Mouse (Mus musculus) spleen, embryonic (tissue): Measurements from ENCODE around the gene Gm28729.
"Not testable (repeated sequence)": the region's sequence is repeated elsewhere in the genome, so short reads cannot be mapped to it uniquely, and the experiment has no call there.

ENCODE experiments used
- CTCF ChIA-PET: fragments of 350-600 bp; sonication (Branson Sonifier 250); formaldehyde crosslinking; loops from one replicate; lab custom pipeline; 2022; lab: Charles Lee

The Gm28729 gene

DNA sequence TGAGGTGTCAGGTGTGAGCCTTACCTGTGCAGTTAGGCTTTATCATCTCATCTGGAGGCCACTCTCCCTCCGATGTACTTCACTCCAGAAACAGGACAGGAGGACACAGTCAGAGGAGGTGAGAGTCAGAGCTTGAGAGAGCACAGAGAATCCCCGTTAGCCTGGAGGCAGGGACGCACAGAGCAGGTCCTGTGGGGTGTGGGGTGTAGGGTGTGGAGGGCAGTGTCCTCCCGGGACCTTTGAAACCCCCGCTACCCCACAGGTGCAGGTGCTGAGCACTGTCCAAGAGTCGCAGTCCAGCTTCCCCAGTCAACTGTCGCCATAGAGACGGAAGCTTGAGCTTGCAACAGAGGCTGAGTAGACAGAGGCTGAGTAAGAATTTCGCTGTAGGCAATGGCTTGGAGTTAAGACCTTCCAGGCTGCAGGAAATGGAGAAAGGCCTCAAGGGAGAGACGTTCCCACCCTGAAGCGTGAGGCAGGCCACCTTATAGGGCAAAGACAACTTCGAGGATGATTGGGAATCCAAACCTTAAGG lies at the start of gene Gm28729:
Gm28729 (minus strand) TSS at position 293 of the 535 bp plus-strand sequence.
- CTCF ChIA-PET, result no interaction called here

DNA sequence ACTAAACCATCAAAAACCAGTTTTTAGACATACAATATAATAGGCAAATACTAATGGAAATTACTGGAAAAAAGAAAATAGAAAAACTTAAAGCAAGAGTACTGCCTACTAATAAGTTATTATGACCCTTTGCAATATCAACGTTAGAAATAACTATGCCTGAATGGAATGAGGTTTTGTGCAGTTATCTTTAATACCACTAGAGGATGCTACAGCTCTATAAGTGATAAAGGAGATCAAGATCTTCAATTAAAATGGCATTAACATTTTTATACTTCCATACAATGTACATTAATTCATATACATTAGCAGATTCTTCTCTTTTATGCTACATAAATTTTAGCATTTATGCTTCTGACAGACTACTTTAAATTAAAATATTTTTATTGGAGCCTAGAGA lies 48.2 kb upstream of the Gm28729 start:
- CTCF ChIA-PET, result interaction anchor here (0.8 to 1.8 kb wide), 2 partner anchors 79 to 96 kb away, joined by 3 to 7 read pairs; no protein-coding TSS in a partner anchor

DNA sequence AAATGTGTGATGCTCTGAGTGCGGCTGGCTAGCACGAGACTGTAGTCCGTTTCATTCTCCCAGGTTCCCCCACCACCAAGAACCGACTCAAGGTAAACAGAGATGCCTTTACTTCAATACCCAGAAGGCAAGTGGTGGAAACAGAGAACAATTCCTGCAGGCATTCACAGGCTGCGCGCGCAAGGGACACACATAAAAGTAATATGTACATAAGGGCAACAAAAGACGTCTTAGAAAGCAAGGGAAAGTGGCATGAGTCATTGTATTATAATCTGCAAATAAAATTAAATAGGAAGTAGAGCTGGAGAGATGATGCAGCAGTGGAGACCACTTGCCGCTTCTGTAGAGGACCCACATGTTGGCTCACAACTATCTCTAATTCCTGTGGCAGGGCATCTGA lies 47.7 kb upstream of the Gm28729 start:
- CTCF ChIA-PET, result interaction anchor here (0.8 to 1.8 kb wide), 2 partner anchors 80 to 96 kb away, joined by 3 to 7 read pairs; no protein-coding TSS in a partner anchor

DNA sequence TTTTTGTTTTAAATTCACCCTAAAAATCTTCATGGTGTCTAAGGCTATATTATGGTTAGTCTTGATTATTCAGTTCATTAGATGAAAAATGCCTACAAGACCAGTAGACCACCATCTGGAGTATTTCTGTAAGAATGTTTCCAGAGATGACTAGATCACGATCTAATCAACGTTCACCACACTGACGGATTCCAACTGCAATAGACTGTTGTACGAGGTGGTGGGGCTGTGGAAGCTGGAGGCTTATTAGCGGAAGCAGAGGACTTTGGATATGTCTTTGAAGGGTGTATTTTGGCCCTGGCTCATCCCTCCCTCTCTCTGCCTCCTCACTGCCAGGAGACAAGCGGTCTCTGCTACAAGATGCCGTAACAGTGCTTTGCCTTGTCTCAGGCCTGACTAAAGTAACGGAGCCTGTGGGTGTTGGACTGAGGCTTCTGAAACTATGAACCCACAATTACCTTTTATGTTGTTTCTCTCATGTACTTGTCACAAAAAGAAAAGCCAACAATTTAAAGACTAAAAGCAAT lies 41.5 kb upstream of the Gm28729 start:
- CTCF ChIA-PET, result no interaction called here

DNA sequence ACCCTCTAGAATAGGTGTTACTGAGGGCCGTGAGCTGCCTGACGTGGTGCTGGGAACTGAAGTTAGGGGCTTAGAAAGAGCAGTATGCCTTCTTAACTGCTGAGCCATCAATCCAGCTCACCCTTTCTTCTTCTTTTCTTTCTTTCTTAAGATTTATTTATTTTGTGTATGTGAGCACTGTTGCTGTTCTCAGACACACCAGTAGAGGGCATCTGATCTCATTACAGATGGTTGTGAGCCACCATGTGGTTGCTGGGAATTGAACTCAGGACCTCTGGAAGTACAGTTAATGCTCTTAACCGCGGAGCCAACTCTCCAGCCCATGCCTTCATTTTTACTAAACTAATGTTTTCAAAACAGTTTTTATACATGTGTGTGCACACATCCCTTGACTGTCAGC lies 38.4 kb upstream of the Gm28729 start:
- CTCF ChIA-PET, result no interaction called here

DNA sequence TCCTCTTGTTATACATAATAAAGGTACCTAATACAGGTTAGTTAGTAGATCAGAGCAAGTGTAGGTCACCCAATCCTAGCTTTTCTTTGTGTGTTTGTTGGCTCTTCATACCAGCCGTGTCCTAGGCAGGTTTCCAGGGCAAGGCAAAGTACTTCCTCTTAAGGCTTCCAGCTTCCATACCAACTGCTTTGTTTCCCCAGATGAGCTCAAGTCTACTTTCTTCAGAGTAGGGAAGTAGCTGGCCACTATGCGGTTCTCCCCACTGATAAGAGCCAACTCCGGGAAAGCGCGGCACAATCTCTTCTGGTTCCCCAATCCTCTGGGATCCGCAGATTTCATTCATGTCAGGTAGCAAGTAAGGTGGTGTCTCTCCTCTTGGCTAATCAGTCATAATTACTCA lies 34.1 kb upstream of the Gm28729 start:
- CTCF ChIA-PET, result interaction anchor here (0.5 to 0.6 kb wide), 2 partner anchors 129 to 532 kb away, joined by 3 to 8 read pairs; no protein-coding TSS in a partner anchor

DNA sequence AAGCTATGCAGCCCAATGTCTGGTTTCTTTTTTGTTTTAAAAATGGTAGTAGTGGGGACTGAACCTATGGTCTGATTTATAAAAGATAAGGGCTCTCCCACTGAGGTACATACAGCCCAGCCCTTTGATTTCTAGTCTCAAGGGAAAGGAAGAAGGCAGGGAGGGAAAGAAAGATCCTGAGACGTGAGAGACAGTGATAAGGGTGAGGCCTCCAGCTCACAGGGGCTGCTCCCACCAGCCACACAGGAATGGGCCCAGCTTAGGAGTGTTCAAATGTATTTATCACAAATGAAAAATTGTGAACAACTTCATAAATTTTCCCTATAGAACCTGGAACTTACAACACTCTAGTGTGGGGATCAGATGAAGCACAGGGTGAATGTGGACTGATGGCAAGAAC lies 33.5 kb upstream of the Gm28729 start:
- CTCF ChIA-PET, result interaction anchor here (0.5 kb wide), 1 partner anchor 533 kb away, joined by 3 read pairs; no protein-coding TSS in a partner anchor

DNA sequence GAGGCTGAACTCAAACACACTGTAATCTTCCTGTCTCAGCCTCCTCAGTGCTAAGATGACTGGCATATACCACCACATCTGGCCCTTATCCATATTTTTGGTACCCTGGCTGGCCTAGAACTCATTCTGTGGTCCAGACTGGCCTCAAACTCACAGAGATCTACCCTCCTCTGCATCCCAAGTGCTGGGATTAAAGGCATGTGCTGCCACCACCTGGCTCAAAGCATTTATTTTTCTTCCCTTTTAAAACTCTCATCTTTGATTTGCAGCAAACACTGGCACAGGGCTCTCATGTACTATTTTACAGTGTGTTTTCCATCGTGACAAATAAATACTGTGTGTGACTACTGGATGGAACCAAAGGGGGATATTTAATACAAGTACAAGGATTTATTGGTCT lies 29.0 kb upstream of the Gm28729 start:
- CTCF ChIA-PET, result no interaction called here

DNA sequence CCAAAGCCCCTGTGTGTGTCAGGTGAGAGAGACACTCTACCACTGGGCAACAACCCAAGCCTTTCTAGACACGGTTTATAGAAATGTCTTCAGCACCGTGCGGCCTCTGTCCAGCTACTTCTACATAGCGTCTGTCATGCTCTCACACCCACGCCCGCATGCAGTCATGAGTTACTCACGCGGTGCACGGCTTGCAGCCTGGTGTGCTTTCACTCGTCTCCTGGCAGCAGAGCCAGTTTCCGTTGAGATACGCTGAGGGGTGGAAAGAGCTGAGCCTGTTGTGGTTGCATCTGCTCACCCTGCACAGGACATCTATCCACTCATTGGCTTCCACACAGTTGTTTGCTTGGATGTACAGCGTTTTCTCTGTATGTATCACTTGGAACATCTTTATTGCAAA lies 20.3 kb upstream of the Gm28729 start:
- CTCF ChIA-PET, result no interaction called here

DNA sequence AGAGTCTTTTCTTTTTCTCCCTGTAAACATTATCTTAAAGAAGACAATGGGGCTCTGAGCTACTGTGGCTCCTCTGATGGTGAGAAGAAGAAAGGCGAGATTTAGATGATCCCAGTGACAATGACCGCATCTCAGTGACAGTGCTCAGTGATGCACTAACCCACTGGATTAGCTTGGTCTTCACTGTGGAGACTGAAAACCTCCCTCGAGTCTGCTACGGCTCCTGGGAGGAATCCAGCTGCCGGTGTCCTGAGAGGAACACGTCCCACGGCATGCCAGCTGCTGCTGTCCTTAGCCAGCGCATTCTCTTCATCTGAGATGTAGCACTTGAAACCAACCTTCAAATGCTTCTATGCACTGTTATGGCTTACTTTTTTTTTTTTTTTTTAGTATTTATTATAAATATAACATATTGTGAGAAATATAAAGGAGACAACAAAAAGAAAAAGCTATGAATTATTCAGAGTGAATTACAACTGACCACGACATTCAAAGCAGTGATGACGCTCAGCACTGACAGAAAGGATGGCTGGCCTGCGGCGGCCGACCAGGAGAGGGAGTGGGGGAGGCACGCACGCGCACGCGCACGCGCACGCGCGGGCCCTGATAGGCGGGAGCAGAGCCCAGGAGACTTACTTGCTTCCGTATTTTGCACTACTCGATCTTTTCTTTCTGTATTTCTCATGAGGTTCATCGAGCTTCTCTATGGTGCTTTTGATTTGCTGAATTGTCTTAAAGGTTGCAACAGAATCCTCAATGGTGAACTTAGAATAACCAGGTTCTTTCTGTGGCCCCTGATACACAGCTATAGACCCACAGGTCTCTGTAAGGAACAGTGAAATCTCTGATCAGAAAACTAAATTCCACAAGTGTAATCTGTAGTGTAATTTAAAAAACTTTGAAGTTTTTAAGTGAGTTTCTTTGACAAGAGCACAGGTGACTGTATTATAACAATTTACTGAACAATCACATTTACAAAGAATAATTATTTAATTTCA lies 18.9 kb upstream of the Gm28729 start:
- CTCF ChIA-PET, result interaction anchor here (0.7 to 0.8 kb wide), 2 partner anchors 109 to 116 kb away, joined by 3 to 4 read pairs; no protein-coding TSS in a partner anchor

DNA sequence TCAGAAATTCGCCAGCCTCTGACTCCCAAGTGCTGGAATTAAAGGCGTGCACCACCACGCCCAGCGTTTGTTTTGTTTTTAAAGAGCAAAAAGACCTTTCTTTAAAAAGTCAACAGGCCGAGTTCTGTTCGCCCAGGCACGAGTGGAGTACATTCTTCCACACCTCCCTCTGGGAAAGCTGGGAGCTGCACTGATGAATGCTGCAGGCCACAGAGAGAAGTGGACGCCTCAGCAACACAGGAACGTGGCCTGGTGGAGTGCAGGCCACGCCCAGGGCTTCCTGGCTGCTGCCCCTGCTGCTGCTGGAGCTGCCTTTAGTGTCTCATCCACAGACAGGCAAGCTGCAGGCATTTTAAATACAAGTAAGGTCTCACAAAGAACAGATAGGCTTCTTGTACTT lies 13.9 kb upstream of the Gm28729 start:
- CTCF ChIA-PET, result no interaction called here

DNA sequence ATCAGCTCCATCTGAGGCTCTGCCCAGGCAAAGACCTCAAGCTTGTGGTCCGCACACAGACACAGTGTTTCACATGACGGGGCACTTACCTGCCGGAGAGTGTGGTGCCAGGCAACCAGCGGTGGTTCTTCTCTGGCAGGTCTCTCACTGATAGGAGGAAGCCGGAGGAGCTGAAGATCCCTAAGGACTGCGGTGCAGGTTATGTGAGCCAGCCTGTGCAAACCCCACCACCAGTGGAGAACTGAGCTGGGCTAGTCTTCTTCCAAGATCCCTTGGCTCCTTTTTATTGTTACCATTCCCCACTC lies 12.5 kb upstream of the Gm28729 start:
- CTCF ChIA-PET, result no interaction called here

DNA sequence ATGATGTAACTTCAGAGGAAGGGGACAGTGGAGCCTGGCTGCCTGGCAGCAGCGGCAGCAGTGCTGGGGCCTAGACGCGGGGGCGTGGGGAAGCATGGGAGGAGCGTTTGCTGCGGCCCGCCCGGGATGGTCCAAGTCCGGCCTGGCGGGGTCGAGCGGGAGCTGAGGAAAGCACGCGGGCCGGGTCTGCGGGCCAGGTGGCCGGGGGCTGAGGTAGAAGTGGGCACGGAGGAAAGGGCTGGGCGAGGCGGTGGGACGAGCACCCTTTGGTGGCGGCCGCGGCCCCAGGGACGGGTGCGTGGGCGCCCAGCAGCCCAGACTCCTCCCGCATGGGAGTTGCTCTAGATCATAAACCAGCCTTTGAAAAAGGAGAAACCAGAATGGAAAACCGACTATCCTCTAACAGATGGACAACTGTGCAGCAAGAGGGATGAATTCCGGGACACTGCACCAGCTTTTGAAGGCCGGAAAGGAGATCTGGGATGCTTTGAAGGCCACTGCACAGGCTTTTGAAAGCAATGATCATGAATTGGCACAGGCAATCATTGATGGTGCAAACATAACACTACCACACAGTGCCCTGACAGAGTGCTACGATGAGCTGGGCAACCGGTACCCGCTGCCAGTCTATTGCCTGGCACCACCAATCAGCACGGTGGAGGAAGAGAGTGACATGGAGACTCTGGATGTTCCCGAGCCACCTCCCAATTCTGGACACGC lies 12.0 kb upstream of the Gm28729 start:
- CTCF ChIA-PET, result no interaction called here

DNA sequence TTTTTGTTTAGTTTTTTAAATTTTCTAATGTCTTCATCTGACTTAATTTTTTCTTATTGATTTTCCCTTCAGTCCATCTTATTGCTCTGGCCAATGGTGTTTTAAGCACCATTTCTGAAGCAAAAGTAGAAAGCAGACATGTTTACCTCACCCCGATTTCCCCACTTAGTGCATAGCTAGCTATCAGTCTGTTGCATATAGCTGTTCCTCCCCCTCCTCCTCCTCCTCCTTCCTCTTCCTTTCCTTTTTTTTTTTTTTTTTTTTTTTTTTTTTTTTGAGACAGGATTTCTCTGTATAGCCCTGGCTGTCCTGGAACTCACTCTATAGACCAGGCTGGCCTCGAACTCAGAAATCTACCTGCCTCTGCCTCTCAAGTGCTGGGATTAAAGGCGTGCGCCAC lies 11.0 kb upstream of the Gm28729 start:
- CTCF ChIA-PET, result not testable (repeated sequence)

DNA sequence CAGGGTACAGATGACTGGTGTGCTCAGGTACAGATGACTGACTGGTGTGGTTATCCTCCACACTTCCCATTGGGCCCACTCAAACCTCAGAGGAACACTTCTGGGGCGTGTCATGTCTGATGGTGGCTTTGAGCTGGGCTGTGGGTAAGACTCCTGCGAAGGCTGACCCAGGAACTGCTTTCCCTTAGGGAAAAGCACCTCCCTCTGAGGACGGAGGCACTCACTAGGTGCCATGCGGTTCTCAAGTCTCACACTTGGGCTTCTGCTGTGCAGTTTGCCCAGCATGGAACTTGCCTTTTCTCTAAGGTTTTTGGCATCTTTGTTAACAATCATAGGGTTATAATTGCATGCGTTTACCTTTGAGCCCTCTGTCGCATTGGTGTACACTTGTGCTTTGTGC lies 10.4 kb upstream of the Gm28729 start:
- CTCF ChIA-PET, result no interaction called here

DNA sequence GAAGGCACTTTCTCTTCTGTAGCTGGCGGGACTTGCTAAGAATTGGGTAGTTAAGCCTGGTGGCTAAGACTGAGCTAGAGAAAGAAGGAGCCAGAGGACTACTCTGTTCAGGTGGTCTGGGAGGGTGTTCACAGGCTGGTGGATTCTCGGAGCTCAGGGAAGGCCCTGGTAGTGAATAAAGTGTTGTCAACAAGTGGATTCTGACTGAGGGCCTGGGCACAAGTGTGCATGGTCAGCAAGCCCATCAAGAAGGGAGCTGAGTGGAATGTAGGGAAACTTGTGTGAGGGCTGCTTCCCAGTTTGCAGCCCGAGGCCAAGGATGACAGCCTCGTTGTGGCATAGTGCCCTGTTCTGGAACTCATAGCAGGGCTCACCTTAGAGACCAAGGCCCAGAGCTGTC lies 9.2 kb upstream of the Gm28729 start:
- CTCF ChIA-PET, result interaction anchor here (0.6 kb wide), 1 partner anchor 284 kb away, joined by 8 read pairs; no protein-coding TSS in a partner anchor

DNA sequence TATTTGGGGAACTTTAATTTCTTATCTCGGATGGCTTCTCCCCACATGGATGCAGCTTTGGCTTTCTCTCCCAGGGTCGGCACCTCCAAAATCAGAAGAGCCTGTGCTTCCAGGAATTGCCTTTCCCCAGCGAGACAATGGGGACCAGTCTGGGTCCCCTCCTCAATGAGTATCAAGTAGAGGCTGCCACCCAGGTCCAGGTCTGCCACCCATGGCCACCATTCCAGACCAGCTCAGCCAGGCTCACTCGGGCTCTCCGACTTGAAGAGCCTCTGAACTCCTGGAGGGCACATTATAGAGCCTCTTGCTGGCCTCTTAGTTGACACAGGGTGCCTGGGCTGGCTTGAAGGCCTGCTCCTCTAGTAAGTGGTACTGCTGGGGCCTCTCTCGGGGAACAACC lies 8.4 kb upstream of the Gm28729 start:
- CTCF ChIA-PET, result no interaction called here

DNA sequence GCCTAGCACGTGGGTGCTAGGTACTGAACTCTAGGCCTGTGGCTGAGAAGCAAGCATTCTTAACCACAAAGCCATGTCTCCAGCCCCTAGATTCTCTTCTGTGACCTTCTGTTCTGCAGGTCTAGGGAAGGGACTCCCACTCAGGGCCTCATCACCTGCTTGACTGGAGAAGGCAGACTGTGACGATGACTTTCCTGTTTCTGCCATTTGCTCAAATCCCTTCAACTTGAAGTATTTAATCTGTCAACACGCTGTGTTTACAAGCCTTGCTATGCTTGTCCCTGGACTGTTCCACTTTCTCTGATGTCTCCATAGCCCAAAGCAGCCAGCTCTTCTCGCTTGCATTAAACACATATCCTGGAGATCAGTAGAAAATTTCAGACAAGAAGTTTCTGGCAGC lies 7.5 kb upstream of the Gm28729 start:
- CTCF ChIA-PET, result no interaction called here

DNA sequence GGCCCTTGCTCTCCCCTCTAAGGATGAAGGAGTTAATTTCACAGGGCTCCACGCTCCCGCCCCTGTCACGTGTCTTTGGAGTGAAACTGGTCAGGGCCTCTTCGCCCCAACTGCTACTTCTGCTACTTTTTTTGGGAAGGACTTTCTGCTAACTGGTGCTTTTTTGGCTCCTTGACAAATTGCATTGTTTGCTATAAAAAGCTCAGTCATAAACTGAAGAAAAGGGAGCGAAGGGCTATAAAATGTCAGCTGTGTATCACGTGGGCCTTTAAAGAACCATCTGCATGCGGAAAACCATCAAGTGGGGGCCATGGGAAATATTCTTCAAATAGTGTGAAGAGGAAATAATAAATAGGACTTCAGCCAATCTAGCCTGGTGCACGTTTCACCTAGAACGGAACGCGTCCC lies 5.6 kb upstream of the Gm28729 start:
- CTCF ChIA-PET, result no interaction called here

DNA sequence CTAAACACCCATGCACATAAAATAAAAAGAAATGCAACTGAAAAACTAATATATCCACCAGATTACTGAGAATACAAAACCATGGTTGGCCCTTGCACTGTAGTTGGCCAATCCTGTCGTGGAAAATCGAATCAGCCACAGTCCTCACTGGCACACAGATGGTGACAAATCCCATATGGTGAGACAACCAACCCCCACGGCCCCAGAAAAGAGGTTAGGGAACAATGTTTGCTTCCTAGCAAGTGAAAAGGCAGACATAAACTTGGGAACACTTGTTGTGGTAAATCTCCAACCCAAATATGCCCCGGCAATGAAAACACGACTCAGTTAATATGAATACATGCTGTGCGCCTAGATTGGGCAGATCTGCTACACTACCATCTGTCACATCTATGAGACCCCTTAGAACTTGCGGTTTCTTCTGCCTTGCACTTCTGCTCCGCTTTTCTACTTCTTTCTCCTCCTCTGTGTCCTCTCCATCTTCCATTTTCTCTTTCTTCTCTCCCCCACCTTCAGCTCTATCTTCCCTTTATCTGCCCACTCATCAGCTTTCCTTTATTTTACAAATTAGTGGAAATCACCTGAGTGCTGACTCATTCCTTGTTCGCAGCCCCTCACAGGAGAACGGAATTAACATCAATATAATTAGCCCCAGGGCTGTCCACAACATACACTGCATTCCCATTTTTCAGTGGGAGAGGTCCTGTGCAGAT lies 5.1 kb upstream of the Gm28729 start:
- CTCF ChIA-PET, result no interaction called here

DNA sequence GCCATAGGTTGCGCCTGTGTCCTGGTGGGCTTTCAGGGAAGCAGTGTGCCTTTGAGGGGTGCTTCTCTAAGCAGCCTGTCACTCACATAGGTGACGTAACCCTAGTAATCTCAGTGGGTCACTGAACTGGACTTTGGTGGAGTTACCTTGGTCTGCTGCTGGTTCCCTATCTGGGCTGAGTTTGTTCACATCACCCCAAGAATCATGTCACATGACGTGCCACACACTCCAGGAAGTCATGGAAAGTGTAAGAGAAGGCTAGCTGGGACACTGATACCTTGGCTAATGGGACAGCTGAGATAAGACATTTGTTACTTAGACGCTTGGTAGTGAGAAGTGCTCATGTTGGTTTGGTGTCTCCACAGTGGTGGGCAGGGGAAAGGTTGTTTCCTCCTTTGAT lies 947 bp upstream of the Gm28729 start:
- CTCF ChIA-PET, result no interaction called here
